Mouse (Mus musculus) adrenal gland, adult 2 months (tissue): ENCODE measurements at regions not wholly inside any gene's neighbourhood (a gene's known extent, or its start where the extent isn't known, plus 50 kb on each side); places are given as distances from the start of the nearest gene placed in this dataset.

ENCODE experiments used
- DNase-seq: peaks from one replicate; pipeline ENCODE4 v3.0.0; 2021
- microRNA-seq, 2 experiments: library from miRNA; unstranded; fragments of <30 nt; microRNA quantifications; one replicate each; pipeline ENCODE4 v1.2.0; 2021

GRCm38 (mm10) chr4:67662122-67662521 lies 834.7 kb downstream of the Tlr4 start:
- no peak for DNase-seq

- no peak for DNase-seq
These were observed 846.6 kb downstream of the Tlr4 start for GRCm38 (mm10) chr4:67673961-67674360.

GRCm38 (mm10) chr4:67677589-67677988 lies 850.2 kb downstream of the Tlr4 start:
- DNase-seq = no peak

- no peak for DNase-seq
These were observed 871.1 kb downstream of the Tlr4 start for GRCm38 (mm10) chr4:67698438-67698837.

Small RNA genes in the stretch of these regions (microRNA-seq; reads per million reads assigned to microRNA genes)
- 0 reads per million in 2 experiments for gene Gm44497
